Mouse (Mus musculus) brown adipose tissue, adult 24 weeks (tissue): Measurements from ENCODE around the gene Nudt5. TPM values are rescaled to one million over a fixed set of nuclear protein-coding genes. Genes with fewer than 3 reads are reported as not detected.
"Not testable (repeated sequence)": the region's sequence is repeated elsewhere in the genome, so short reads cannot be mapped to it uniquely, and the experiment has no call there.

Experiments used
- H3K27ac ChIP-seq: fragments of 200-500 bp; replicated peaks from 2 replicates; pipeline ENCODE4 v1.5.1; 2012; ENCODE audit warnings: low read depth, mild to moderate bottlenecking, low read length
- H3K4me1 ChIP-seq: fragments of 200-500 bp; 2 replicates; pipeline ENCODE4 v1.6.1; 2012; ENCODE audit warnings: low read length, mixed read lengths; ENCODE audit not compliant: control insufficient read depth, insufficient read depth, insufficient read length
- H3K4me3 ChIP-seq: fragments of 200-500 bp; 2 replicates; pipeline ENCODE4 v1.5.1; 2012; ENCODE audit warnings: low read depth, mild to moderate bottlenecking, low read length, moderate library complexity; ENCODE audit not compliant: insufficient read depth
- polyA plus RNA-seq: library from polyadenylated mRNA; stranded (reverse); fragments of >200 nt; gene quantifications from 2 replicates; pipeline ENCODE4 v1.2.4, GENCODE M21; 2012; ENCODE audit not compliant: missing spikeins, insufficient read depth, insufficient read length

Nudt5 gene
- polyA plus RNA-seq: 72.0 and 99.9 TPM in 2 replicates

- Histone ChIP-seq H3K27ac (peak within 1 kb of the TSS; percentile 98), H3K4me1 (no peaks in the 10 kb centered on the region), H3K4me3 (peak within 1 kb of the TSS; percentile 96)
These were observed at the start of gene Nudt5, which contains the start of gene Cdc123 for GRCm38 (mm10) chr2:5844873-5845631. Gene Nudt5 (plus strand): TSS chr2:5845019. Gene Cdc123 (minus strand): TSS chr2:5845164.

- Histone ChIP-seq H3K4me1 (no peaks in the 10 kb centered on the region), H3K4me3 (no peak overlapping the region), H3K27ac (no peak overlapping the region)
These were observed 46.8 kb upstream of the Nudt5 start for GRCm38 (mm10) chr2:5797816-5798672.

- Histone ChIP-seq H3K27ac (no peak overlapping the region), H3K4me3 (no peak overlapping the region)
These were observed 43.6 kb upstream of the Nudt5 start for GRCm38 (mm10) chr2:5801182-5801640.

DNA sequence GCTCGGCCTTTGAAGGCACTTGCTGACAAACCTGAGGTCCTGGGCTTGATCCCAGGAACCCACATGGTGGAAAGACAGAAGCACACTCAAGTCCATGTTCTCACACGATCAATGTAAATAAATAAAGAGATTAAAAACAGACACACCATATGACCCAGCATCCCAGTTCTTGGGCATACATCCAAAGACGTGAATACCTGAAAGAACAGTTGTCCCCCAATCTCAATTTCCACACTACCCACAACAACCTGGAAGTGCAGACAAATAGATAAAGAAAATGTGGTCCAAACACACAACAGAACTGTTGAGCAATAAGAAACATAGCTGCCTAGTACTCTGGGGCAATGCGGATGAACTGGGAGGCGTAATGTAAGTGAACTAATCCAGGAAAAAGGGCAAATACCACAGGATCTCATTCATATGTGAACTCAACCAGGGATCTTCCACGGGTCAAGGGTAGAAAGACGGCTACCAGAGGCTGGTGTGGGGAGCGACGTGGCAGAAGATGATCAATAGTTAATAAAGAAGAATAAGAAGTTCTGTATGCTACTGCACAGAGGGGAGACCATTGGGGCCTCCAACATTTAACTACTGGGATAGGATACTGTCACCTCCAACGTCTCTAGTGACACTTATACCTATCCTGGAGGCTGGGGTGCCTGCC lies 42.8 kb upstream of the Nudt5 start:
- Histone ChIP-seq H3K27ac (no peak overlapping the region), H3K4me3 (no peak overlapping the region), H3K4me1 (no peaks in the 10 kb centered on the region)

More at GRCm38 (mm10) chr2:5801182-5801640, 43.6 kb upstream of the Nudt5 start:
- no peaks in the 10 kb centered on the region for H3K4me1 ChIP-seq

GRCm38 (mm10) chr2:5804440-5805045 lies 40.3 kb upstream of the Nudt5 start:
- H3K4me1 ChIP-seq: no peaks in the 10 kb centered on the region

DNA sequence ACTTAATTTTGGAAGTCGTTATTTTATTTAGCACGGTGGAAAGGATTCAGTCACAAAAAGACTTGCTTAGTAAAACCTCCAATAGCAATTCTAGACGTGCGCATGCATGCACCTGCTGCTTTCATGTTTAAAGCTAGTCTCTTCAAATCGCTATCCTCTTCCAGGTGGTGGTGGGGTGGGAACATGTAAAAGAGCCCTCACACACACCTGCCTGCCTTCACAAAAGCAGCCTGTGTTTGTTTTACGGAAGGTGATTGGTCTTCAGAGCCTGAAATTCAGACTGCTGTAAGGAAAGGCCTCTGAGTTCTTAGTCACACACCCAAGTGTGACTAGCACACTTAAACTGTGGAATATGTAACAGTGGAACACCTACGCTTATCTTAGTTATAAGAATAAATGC lies 39.6 kb upstream of the Nudt5 start:
- Histone ChIP-seq H3K4me3 (no peak overlapping the region), H3K27ac (no peak overlapping the region), H3K4me1 (no peaks in the 10 kb centered on the region)

More at GRCm38 (mm10) chr2:5804440-5805045, 40.3 kb upstream of the Nudt5 start:
- Histone ChIP-seq H3K4me3 (no peak overlapping the region), H3K27ac (no peak overlapping the region)

- not testable (repeated sequence) for H3K4me1 ChIP-seq, H3K4me3 ChIP-seq, H3K27ac ChIP-seq
These were observed 38.6 kb upstream of the Nudt5 start for GRCm38 (mm10) chr2:5806201-5806600.

GRCm38 (mm10) chr2:5810036-5810718 lies 34.6 kb upstream of the Nudt5 start:
- Histone ChIP-seq H3K4me3 (no peak overlapping the region), H3K4me1 (no peaks in the 10 kb centered on the region), H3K27ac (no peak overlapping the region)

DNA sequence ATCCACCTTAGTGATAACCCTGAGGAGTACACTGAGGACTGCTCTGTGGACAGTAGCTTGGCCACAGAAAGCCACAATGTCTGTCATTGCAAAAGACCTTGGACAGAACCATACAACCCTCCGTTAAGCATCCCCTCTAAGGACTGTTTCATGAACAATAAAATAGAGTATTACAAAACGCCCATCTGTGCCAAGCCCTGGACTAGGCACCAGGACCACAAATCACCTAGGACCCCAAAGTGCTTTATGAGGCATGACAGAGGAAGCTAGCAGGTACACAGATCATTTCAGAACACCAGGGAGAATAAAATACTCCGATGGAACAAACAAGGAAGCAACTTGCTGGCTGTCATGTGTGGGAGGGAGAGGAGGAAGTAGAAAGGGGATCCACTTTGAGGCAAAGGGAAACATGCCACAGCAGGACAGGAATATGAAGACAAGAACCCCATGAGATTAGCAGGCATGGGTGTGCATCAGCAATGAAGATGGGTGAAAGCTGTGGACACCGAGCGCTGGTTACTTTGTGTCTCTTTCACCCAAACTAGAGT lies 33.5 kb upstream of the Nudt5 start:
- Histone ChIP-seq H3K27ac (no peak overlapping the region; the same call in 1 of the 2 replicates), H3K4me3 (no peak overlapping the region), H3K4me1 (no peaks in the 10 kb centered on the region)

DNA sequence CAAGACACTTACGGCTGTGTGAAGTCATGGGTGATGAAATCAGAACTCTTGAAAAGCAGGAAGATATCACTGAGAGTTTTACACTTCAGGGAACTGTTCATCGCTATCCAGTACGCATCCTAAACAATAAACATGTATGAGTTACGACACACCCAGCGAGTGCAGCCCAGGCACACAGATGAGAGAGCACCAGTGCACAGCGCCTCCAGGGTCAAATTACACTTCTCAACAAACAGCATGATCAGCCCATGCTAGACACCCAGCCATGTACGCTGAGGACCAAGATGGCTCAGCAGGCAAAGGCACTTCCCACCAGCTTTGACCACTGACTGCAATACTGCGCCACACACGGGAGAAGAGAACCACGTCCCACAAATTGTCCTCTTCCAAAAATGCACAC lies 23.6 kb upstream of the Nudt5 start:
- Histone ChIP-seq H3K4me1 (no peaks in the 10 kb centered on the region), H3K4me3 (no peak overlapping the region), H3K27ac (no peak overlapping the region)

- no peaks in the 10 kb centered on the region for H3K4me1 ChIP-seq
- H3K4me3 ChIP-seq: no peak overlapping the region
- no peak overlapping the region for H3K27ac ChIP-seq
These were observed 22.4 kb upstream of the Nudt5 start for GRCm38 (mm10) chr2:5822449-5822848.

- no peaks in the 10 kb centered on the region for H3K4me1 ChIP-seq
- H3K27ac ChIP-seq: no peak overlapping the region
- H3K4me3 ChIP-seq: no peak overlapping the region
These were observed 20.6 kb upstream of the Nudt5 start for GRCm38 (mm10) chr2:5824213-5824612.

- Histone ChIP-seq H3K4me1 (no peaks in the 10 kb centered on the region), H3K4me3 (no peak overlapping the region), H3K27ac (no peak overlapping the region)
These were observed 20.1 kb upstream of the Nudt5 start for GRCm38 (mm10) chr2:5824685-5825084.
